Mouse (Mus musculus) stomach, postnatal 0 days (tissue): ENCODE measurements around the gene Yeats4. TPM values are rescaled to one million over a fixed set of nuclear protein-coding genes. Genes with fewer than 3 reads are reported as not detected.
"Not testable (repeated sequence)": the region's sequence is repeated elsewhere in the genome, so short reads cannot be mapped to it uniquely, and the experiment has no call there.

Source experiments
- ATAC-seq: fragments of 200-750 bp; cut with Nextera tagmentation; 2 replicates; pipeline ENCODE4 v1.8.0; 2017; ENCODE audit not compliant: low FRiP score, low TSS enrichment
- DNase-seq: peaks from one replicate; pipeline ENCODE4 v3.0.0-alpha.2; 2016; ENCODE audit warnings: low spot score
- H3K27ac ChIP-seq: fragments of 300-500 bp; sonication (generic); replicated peaks from 2 replicates; pipeline ENCODE4 v1.5.1; 2014; ENCODE audit warnings: mild to moderate bottlenecking, control low read depth
- H3K27me3 ChIP-seq: fragments of 300-500 bp; sonication (generic); 2 replicates; pipeline ENCODE4 v1.6.1; 2014; ENCODE audit warnings: low read length; ENCODE audit not compliant: control insufficient read depth, insufficient read depth
- H3K36me3 ChIP-seq: fragments of 300-500 bp; sonication (generic); 2 replicates; pipeline ENCODE4 v1.6.1; 2014; ENCODE audit warnings: low read length, mixed read lengths; ENCODE audit not compliant: control insufficient read depth, insufficient read depth
- H3K4me1 ChIP-seq: fragments of 300-500 bp; sonication (generic); replicated peaks from 2 replicates; pipeline ENCODE4 v1.6.1; 2014; ENCODE audit warnings: antibody characterized with exemption; ENCODE audit not compliant: control insufficient read depth, insufficient read depth
- H3K4me2 ChIP-seq: fragments of 300-500 bp; sonication (generic); replicated peaks from 2 replicates; pipeline ENCODE4 v1.6.1; 2014; ENCODE audit warnings: low read depth, mild to moderate bottlenecking, control low read depth, moderate library complexity
- H3K4me3 ChIP-seq: fragments of 300-500 bp; sonication (generic); 2 replicates; pipeline ENCODE4 v1.5.1; 2014; ENCODE audit warnings: low read depth, low read length, control low read depth
- H3K9ac ChIP-seq: fragments of 300-500 bp; sonication (generic); 2 replicates; pipeline ENCODE4 v1.6.1; 2014; ENCODE audit warnings: mild to moderate bottlenecking, low read length, control low read depth, mixed read lengths
- H3K9me3 ChIP-seq: fragments of 300-500 bp; sonication (generic); 2 replicates; pipeline ENCODE4 v1.6.1; 2016; ENCODE audit warnings: low read length; ENCODE audit not compliant: control insufficient read depth
- CTCF ChIP-seq: IDR thresholded peaks from 2 replicates; pipeline ENCODE4 v1.5.1; 2016; ENCODE audit warnings: antibody characterized with exemption, low read depth, mild to moderate bottlenecking, moderate library complexity
- EP300 ChIP-seq: optimal IDR thresholded peaks from 2 replicates; pipeline ENCODE3; 2016; ENCODE audit warnings: antibody characterized with exemption
- WGBS: fragments of 180-500 bp; shearing (Covaris S2); extraction: QIAGEN DNeasy Blood & Tissue Kit; methylation state at CpG from one replicate; pipeline ENCODE4 v1.1.7; 2014; 5-methylcytosine and 5-hydroxymethylcytosine counted together
- polyA plus RNA-seq: library from polyadenylated mRNA; unstranded; fragments of >200 nt; fragmentation: Nextera tagmentation; extraction: Ambion mirVana; gene quantifications from 2 replicates; pipeline ENCODE4 v1.2.1, GENCODE M21; 2015

Yeats4 gene
- polyA plus RNA-seq, 1 experiment from 2014 or later, result 38.2 TPM

- Histone ChIP-seq H3K9ac (no peak overlapping the region), H3K9me3 (no peaks in the 10 kb centered on the region), H3K36me3 (peaks cover 23% of the 10 kb centered on the region)
Measured at GRCm38 (mm10) chr10:117217246-117217840, 7.0 kb downstream of the Yeats4 start.

GRCm38 (mm10) chr10:117216793-117217192 is 7.5 kb downstream of the Yeats4 start:
- DNase-seq (peak; percentile 58), ATAC-seq (no peak)
- Histone ChIP-seq H3K36me3 (peaks cover 23% of the 10 kb centered on the region), H3K4me2 (no peak overlapping the region), H3K9me3 (no peaks in the 10 kb centered on the region), H3K27ac (no peak overlapping the region), H3K4me3 (no peak overlapping the region), H3K27me3 (no peaks in the 10 kb centered on the region), H3K4me1 (no peaks in the 10 kb centered on the region), H3K9ac (no peak overlapping the region)
- TF ChIP-seq CTCF (peak; percentile 90), EP300 (no peak)
- whole genome bisulfite sequencing, result 69% methylated on average over 5 of the region's 5 CpGs

More at GRCm38 (mm10) chr10:117217246-117217840, 7.0 kb downstream of the Yeats4 start:
- DNase-seq (no peak), ATAC-seq (0 out of 2 replicates have a peak, but pooled peaks have one; percentile 16)
- no peak overlapping the region for H3K4me2 ChIP-seq
- no peaks in the 10 kb centered on the region for H3K4me1 ChIP-seq
- no peak overlapping the region for H3K27ac ChIP-seq
- 82% methylated on average over 20 of the region's 20 CpGs for WGBS
- TF ChIP-seq EP300 (no peak), CTCF (no peak)
- H3K27me3 ChIP-seq, result no peaks in the 10 kb centered on the region
- H3K4me3 ChIP-seq, result no peak overlapping the region

- no peak for ATAC-seq
- Histone ChIP-seq H3K36me3 (peaks cover 23% of the 10 kb centered on the region), H3K9me3 (no peaks in the 10 kb centered on the region), H3K4me1 (no peaks in the 10 kb centered on the region), H3K4me3 (no peak overlapping the region), H3K9ac (no peak overlapping the region), H3K27ac (no peak overlapping the region), H3K27me3 (no peaks in the 10 kb centered on the region), H3K4me2 (no peak overlapping the region)
- DNase-seq, result no peak
- WGBS, result 90% methylated on average over 9 of the region's 9 CpGs
- TF ChIP-seq CTCF (no peak), EP300 (no peak)
Measured at GRCm38 (mm10) chr10:117216132-117216495, 8.2 kb downstream of the Yeats4 start.

- ATAC-seq (no peak), DNase-seq (no peak)
- H3K4me3 ChIP-seq, result no peak overlapping the region
- no peaks in the 10 kb centered on the region for H3K27me3 ChIP-seq
- no peak overlapping the region for H3K9ac ChIP-seq
- H3K4me2 ChIP-seq, result no peak overlapping the region
- no peaks in the 10 kb centered on the region for H3K9me3 ChIP-seq
- H3K27ac ChIP-seq, result no peak overlapping the region
- no peak for TF ChIP-seq EP300
- TF ChIP-seq CTCF, result no peak
- no peaks in the 10 kb centered on the region for H3K4me1 ChIP-seq
- 73% methylated on average over 25 of the region's 25 CpGs for whole genome bisulfite sequencing
- H3K36me3 ChIP-seq, result peaks cover 23% of the 10 kb centered on the region
Measured at GRCm38 (mm10) chr10:117215409-117216131, 8.7 kb downstream of the Yeats4 start.

GRCm38 (mm10) chr10:117211023-117211422 is 13.3 kb downstream of the Yeats4 start:
- Histone ChIP-seq H3K27ac (no peak overlapping the region), H3K27me3 (no peaks in the 10 kb centered on the region), H3K4me3 (no peak overlapping the region), H3K4me2 (no peak overlapping the region), H3K4me1 (no peaks in the 10 kb centered on the region), H3K9ac (no peak overlapping the region), H3K36me3 (peaks cover under 1% of the 10 kb centered on the region), H3K9me3 (no peaks in the 10 kb centered on the region)
- no peak for DNase-seq
- TF ChIP-seq CTCF (no peak), EP300 (no peak)
- no peak for ATAC-seq
- 82% methylated on average over 6 of the region's 6 CpGs for WGBS

- no peak for TF ChIP-seq EP300
- peak; percentile 91 for TF ChIP-seq CTCF
- peak; percentile 75 for ATAC-seq
- Histone ChIP-seq H3K4me1 (no peaks in the 10 kb centered on the region), H3K4me2 (peak overlapping the region; percentile 51), H3K27ac (no peak overlapping the region), H3K9ac (0 out of 2 replicates have a peak overlapping the region, but pooled peaks have one; percentile 4), H3K36me3 (no peaks in the 10 kb centered on the region), H3K27me3 (no peaks in the 10 kb centered on the region), H3K4me3 (peak overlapping the region; percentile 25), H3K9me3 (no peaks in the 10 kb centered on the region)
- peak; percentile 47 for DNase-seq
- 14% methylated on average over 11 of the region's 11 CpGs for WGBS
Measured at GRCm38 (mm10) chr10:117209469-117209938, 14.8 kb downstream of the Yeats4 start.

- 87% methylated on average over 6 of the region's 6 CpGs for WGBS
- H3K36me3 ChIP-seq, H3K27ac ChIP-seq, H3K4me3 ChIP-seq, DNase-seq, H3K9me3 ChIP-seq, ATAC-seq, H3K9ac ChIP-seq, H3K27me3 ChIP-seq, H3K4me1 ChIP-seq, H3K4me2 ChIP-seq: not testable (repeated sequence)
Measured at GRCm38 (mm10) chr10:117208787-117209186, 15.5 kb downstream of the Yeats4 start.
